Mouse (Mus musculus): ENCODE results near the gene Mucl3. TPM values are rescaled to one million over a fixed set of nuclear protein-coding genes. Genes with fewer than 3 reads are reported as not detected.

The Mucl3 gene
- 0.09 and 0.18 TPM in 2 replicates for polyA plus RNA-seq (2014; fragmentation: Nextera tagmentation; extraction: Ambion mirVana)

- H3K4me2 ChIP-seq = no peak within 1 kb of the TSS
- no peak within 1 kb of the TSS for H3K27ac ChIP-seq (ENCODE audit: low read depth, low read length)
- H3K27me3 ChIP-seq (replicated peaks; ENCODE audit: control insufficient read depth, insufficient read depth, low read length) = peaks cover 6% of the 10 kb centered on the region; the same call in 1 of the 2 replicates
- DNase-seq (ENCODE audit: low spot score) = no peak
- H3K36me3 ChIP-seq (ENCODE audit: control insufficient read depth, insufficient read depth, low read length) = no peaks in the 10 kb centered on the region
- no peak within 1 kb of the TSS for H3K9ac ChIP-seq (ENCODE audit: low read depth, low read length)
- 65% methylated on average over 13 of the region's 13 CpGs for WGBS
- H3K9me3 ChIP-seq (ENCODE audit: control insufficient read depth, low read length) = no peaks in the 10 kb centered on the region
- no peaks in the 10 kb centered on the region for H3K4me1 ChIP-seq (replicated peaks; ENCODE audit: control insufficient read depth, insufficient read depth, low read length)
- no peak within 1 kb of the TSS for H3K4me3 ChIP-seq (ENCODE audit: low read depth, low read length)
- no peak for ATAC-seq (replicated peaks; ENCODE audit: low FRiP score)
These were observed at the start of gene Mucl3 for GRCm38 (mm10) chr17:35643609-35644236. Gene Mucl3 (minus strand): TSS chr17:35643695.

- WGBS = 62% methylated on average over 4 of the region's 4 CpGs
- no peak for DNase-seq (ENCODE audit: low spot score)
- no peak overlapping the region for H3K27ac ChIP-seq (ENCODE audit: low read depth, low read length)
- H3K27me3 ChIP-seq (replicated peaks; ENCODE audit: control insufficient read depth, insufficient read depth, low read length) = peaks cover 8% of the 10 kb centered on the region
- no peak for ATAC-seq (replicated peaks; ENCODE audit: low FRiP score)
- H3K9ac ChIP-seq (ENCODE audit: low read depth, low read length) = no peak overlapping the region
- peaks cover 9% of the 10 kb centered on the region for H3K36me3 ChIP-seq (ENCODE audit: control insufficient read depth, insufficient read depth, low read length)
- no peaks in the 10 kb centered on the region for H3K4me1 ChIP-seq (replicated peaks; ENCODE audit: control insufficient read depth, insufficient read depth, low read length)
- no peak overlapping the region for H3K4me3 ChIP-seq (ENCODE audit: low read depth, low read length)
- H3K4me2 ChIP-seq = no peak overlapping the region
- peaks cover 3% of the 10 kb centered on the region; the same call in 1 of the 2 replicates for H3K9me3 ChIP-seq (ENCODE audit: control insufficient read depth, low read length)
These were observed 48.9 kb upstream of the Mucl3 start for GRCm38 (mm10) chr17:35692368-35692767.

DNA sequence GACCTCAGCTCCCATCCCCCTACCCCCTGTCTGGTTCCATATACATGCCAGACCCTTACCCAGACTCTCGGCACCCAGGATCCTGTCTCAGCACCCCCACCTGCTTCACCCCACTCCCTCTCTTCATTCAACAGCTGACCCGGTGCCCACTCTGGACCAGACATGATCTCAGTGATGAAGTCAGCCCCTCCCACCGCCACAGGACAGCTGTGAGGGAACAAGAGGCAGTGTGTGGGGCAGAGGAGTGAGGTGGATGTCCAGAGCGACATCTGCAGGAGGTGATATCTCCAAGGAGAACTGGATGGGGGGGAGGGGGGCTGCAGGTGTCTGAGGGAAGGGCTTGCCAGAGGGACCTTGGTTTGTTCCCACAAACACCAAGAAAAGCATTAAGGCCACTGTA, 48.3 kb upstream of the Mucl3 start:
- peaks cover 5% of the 10 kb centered on the region; the same call in 1 of the 2 replicates for H3K27me3 ChIP-seq (replicated peaks; ENCODE audit: control insufficient read depth, insufficient read depth, low read length)
- H3K36me3 ChIP-seq (ENCODE audit: control insufficient read depth, insufficient read depth, low read length) = peaks cover 9% of the 10 kb centered on the region
- 72% methylated on average over 4 of the region's 4 CpGs for WGBS
- H3K4me1 ChIP-seq (replicated peaks; ENCODE audit: control insufficient read depth, insufficient read depth, low read length) = no peaks in the 10 kb centered on the region
- no peak overlapping the region for H3K4me2 ChIP-seq
- no peak for DNase-seq (ENCODE audit: low spot score)
- no peak overlapping the region for H3K27ac ChIP-seq (ENCODE audit: low read depth, low read length)
- no peak overlapping the region for H3K9ac ChIP-seq (ENCODE audit: low read depth, low read length)
- H3K9me3 ChIP-seq (ENCODE audit: control insufficient read depth, low read length) = peaks cover 3% of the 10 kb centered on the region; the same call in 1 of the 2 replicates
- no peak overlapping the region for H3K4me3 ChIP-seq (ENCODE audit: low read depth, low read length)
- no peak for ATAC-seq (replicated peaks; ENCODE audit: low FRiP score)

DNA sequence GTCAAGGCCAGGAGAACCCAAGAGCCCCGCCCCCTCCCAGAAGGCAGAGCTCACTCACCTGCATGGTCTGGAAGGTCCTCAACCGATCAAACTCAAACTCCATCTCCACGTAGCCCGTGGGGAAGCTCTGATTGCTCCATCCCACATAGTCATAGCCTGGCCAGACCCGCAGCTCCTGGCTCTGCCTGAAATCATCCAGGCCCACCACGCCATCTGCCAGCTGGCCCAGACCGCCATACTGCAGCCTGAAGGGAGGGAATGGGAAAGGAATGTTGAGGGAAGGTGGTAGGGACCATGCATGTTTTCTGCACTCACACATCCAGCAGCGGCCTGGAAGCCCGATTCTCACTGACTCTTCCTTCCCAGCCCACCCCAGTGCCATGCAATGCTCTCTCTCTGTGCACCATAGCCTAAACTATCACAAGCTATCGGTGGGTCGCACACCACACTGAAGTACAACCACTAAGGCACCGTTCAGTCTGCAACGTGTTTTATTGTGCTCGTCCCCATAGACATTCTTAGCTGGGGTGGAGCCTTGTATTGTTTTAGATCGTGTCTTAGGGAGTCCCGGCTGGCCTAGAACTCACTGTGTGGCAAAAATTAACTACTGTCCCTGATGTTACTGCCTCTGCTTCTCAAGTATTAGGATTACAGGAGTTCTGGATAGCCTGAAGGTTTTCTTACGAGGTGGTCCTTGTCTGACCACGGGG, 46.6 kb upstream of the Mucl3 start:
- Histone ChIP-seq H3K36me3 (ENCODE audit: control insufficient read depth, insufficient read depth, low read length) (peaks cover 9% of the 10 kb centered on the region), H3K9ac (ENCODE audit: low read depth, low read length) (no peak overlapping the region), H3K4me3 (ENCODE audit: low read depth, low read length) (no peak overlapping the region), H3K9me3 (ENCODE audit: control insufficient read depth, low read length) (no peaks in the 10 kb centered on the region), H3K4me1 (replicated peaks; ENCODE audit: control insufficient read depth, insufficient read depth, low read length) (no peaks in the 10 kb centered on the region), H3K27me3 (replicated peaks; ENCODE audit: control insufficient read depth, insufficient read depth, low read length) (peaks cover 16% of the 10 kb centered on the region), H3K27ac (ENCODE audit: low read depth, low read length) (no peak overlapping the region), H3K4me2 (no peak overlapping the region)
- ATAC-seq (replicated peaks; ENCODE audit: low FRiP score) = no peak
- 84% methylated on average over 18 of the region's 18 CpGs for WGBS
- DNase-seq (ENCODE audit: low spot score) = no peak

DNA sequence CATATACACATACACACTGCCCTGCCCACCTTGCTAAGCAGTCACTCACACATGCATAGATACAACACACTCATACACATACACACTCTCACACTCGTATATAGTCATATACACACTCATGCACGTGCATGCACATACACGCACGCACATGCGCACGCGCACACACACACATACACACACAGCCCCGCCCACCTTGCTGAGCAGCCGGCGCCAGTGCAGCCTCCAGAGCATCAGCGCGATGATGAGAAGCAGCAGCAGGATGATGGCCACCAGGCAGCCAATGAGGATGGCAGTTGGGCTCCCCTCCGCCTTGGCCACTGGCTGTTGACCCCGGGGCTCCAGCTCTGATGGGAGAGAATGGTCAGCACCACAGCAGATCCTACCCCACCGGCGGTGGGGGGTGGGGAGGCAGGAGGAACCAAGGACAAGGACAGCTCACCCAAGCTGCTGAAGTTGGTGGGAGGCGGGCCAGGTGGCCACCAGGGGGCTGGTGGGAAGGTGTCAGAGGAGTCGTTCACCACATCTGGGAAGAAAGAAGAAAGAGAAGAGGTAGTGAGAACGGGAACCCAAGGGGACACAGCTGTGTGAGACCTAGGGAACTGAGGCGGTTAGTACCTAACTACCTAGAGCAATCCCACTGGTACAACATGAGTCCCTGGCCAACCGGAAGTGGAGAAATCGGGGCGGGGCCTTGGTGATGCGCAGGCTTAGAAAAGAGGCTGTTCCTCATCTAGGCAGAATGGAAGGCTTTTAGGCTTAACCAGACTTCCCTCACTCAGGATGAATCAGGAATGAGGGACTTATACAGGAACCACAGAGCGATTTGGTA, 45.1 kb upstream of the Mucl3 start:
- Histone ChIP-seq H3K27ac (ENCODE audit: low read depth, low read length) (no peak overlapping the region), H3K4me2 (no peak overlapping the region), H3K36me3 (ENCODE audit: control insufficient read depth, insufficient read depth, low read length) (peaks cover 10% of the 10 kb centered on the region), H3K9ac (ENCODE audit: low read depth, low read length) (no peak overlapping the region), H3K4me3 (ENCODE audit: low read depth, low read length) (no peak overlapping the region), H3K4me1 (replicated peaks; ENCODE audit: control insufficient read depth, insufficient read depth, low read length) (no peaks in the 10 kb centered on the region), H3K9me3 (ENCODE audit: control insufficient read depth, low read length) (no peaks in the 10 kb centered on the region), H3K27me3 (replicated peaks; ENCODE audit: control insufficient read depth, insufficient read depth, low read length) (peaks cover 16% of the 10 kb centered on the region)
- ATAC-seq (replicated peaks; ENCODE audit: low FRiP score) (no peak), DNase-seq (ENCODE audit: low spot score) (no peak)
- 80% methylated on average over 25 of the region's 25 CpGs for WGBS

DNA sequence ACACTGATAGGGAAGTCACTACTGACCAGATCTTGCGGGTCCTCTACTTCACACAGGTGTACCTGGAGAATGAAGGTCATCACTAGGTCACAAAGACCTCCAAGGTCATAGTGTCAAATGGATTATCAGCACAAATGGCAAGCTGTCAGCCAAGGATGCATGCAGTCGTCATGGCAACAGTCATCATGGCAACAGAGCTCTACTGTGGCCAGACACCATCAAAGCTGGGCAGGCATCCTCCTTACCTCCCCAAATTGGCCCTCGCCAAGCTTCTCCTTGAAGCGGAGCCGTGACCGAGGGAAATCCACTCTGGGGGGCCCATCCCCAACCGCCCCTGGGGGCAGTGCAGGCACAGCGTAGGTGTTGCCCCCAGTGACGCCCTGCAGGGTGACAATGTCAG, 41.6 kb upstream of the Mucl3 start:
- H3K4me3 ChIP-seq (ENCODE audit: low read depth, low read length) = no peak overlapping the region
- 66% methylated on average over 9 of the region's 9 CpGs for WGBS
- ATAC-seq (replicated peaks; ENCODE audit: low FRiP score) = no peak
- H3K9me3 ChIP-seq (ENCODE audit: control insufficient read depth, low read length) = no peaks in the 10 kb centered on the region
- H3K4me2 ChIP-seq = no peak overlapping the region
- peaks cover 11% of the 10 kb centered on the region for H3K36me3 ChIP-seq (ENCODE audit: control insufficient read depth, insufficient read depth, low read length)
- H3K27ac ChIP-seq (ENCODE audit: low read depth, low read length) = no peak overlapping the region
- DNase-seq (ENCODE audit: low spot score) = no peak
- no peak overlapping the region for H3K9ac ChIP-seq (ENCODE audit: low read depth, low read length)
- peaks cover 16% of the 10 kb centered on the region for H3K27me3 ChIP-seq (replicated peaks; ENCODE audit: control insufficient read depth, insufficient read depth, low read length)
- no peaks in the 10 kb centered on the region for H3K4me1 ChIP-seq (replicated peaks; ENCODE audit: control insufficient read depth, insufficient read depth, low read length)

DNA sequence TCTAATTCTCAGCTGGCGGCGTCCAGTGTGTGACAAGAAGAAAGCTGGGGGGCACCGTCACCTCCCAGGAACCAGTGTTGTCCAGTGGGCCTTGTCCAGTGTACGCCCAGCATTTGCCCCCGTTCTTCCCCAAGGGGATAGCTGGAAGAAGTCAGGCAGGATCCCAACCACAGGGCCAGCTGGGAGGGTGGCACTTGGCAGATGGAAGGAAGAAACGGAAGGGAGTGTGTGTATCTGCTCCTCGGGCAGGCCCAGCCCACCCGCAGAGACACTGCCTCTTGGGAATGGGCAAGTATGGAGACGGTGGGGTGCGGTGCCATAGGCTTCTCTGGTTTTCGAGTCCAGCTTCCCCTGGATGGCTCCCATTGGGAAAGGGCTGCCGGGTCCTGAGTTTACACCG, 38.5 kb upstream of the Mucl3 start:
- WGBS = 82% methylated on average over 13 of the region's 13 CpGs
- H3K4me1 ChIP-seq (replicated peaks; ENCODE audit: control insufficient read depth, insufficient read depth, low read length) = no peaks in the 10 kb centered on the region
- peaks cover 15% of the 10 kb centered on the region for H3K27me3 ChIP-seq (replicated peaks; ENCODE audit: control insufficient read depth, insufficient read depth, low read length)
- H3K9me3 ChIP-seq (ENCODE audit: control insufficient read depth, low read length) = no peaks in the 10 kb centered on the region
- H3K4me2 ChIP-seq = no peak overlapping the region
- no peak overlapping the region for H3K4me3 ChIP-seq (ENCODE audit: low read depth, low read length)
- ATAC-seq (replicated peaks; ENCODE audit: low FRiP score) = no peak
- no peak overlapping the region for H3K9ac ChIP-seq (ENCODE audit: low read depth, low read length)
- H3K36me3 ChIP-seq (ENCODE audit: control insufficient read depth, insufficient read depth, low read length) = peaks cover 5% of the 10 kb centered on the region
- no peak for DNase-seq (ENCODE audit: low spot score)
- H3K27ac ChIP-seq (ENCODE audit: low read depth, low read length) = no peak overlapping the region

DNA sequence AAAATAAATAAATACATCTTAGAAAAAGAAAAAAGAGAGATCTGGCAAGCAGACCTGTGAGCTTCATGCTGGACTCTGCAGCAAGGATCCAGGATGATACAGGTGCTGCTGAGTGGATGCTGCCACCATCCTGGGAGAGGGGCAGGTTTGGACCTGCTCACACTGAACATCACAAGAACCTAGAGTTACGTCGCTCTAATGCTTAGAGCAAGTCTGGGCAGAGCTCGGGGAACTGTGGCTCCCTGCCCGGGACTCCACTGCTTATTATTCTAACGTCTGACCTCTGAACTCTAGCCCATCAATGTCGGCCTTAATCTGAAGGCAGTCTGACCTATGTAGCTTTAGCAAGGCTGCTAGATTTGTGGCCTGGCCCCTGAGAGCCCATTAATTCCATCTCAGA, 37.1 kb upstream of the Mucl3 start:
- DNase-seq (ENCODE audit: low spot score) = no peak
- peaks cover 3% of the 10 kb centered on the region for H3K27me3 ChIP-seq (replicated peaks; ENCODE audit: control insufficient read depth, insufficient read depth, low read length)
- no peaks in the 10 kb centered on the region for H3K9me3 ChIP-seq (ENCODE audit: control insufficient read depth, low read length)
- no peak for ATAC-seq (replicated peaks; ENCODE audit: low FRiP score)
- no peak overlapping the region for H3K27ac ChIP-seq (ENCODE audit: low read depth, low read length)
- H3K4me3 ChIP-seq (ENCODE audit: low read depth, low read length) = no peak overlapping the region
- no peaks in the 10 kb centered on the region for H3K4me1 ChIP-seq (replicated peaks; ENCODE audit: control insufficient read depth, insufficient read depth, low read length)
- 54% methylated on average over 6 of the region's 6 CpGs for WGBS
- H3K9ac ChIP-seq (ENCODE audit: low read depth, low read length) = no peak overlapping the region
- peaks cover 5% of the 10 kb centered on the region for H3K36me3 ChIP-seq (ENCODE audit: control insufficient read depth, insufficient read depth, low read length)
- no peak overlapping the region for H3K4me2 ChIP-seq

All from liver, embryonic 11.5 days (tissue).